Mouse (Mus musculus) monocyte, adult 5-6 weeks (primary cell): ENCODE results near the gene Slc16a12. TPM values are rescaled to one million over a fixed set of nuclear protein-coding genes. Genes with fewer than 3 reads are reported as not detected.
"Not testable (repeated sequence)": the region's sequence is repeated elsewhere in the genome, so short reads cannot be mapped to it uniquely, and the experiment has no call there.

Experiments used
- ATAC-seq: fragments of 153-309, 156-312 bp; replicated peaks from 2 replicates; pipeline ENCODE4 v1.8.0; 2017; ENCODE audit warnings: mild to moderate bottlenecking; ENCODE audit not compliant: low TSS enrichment, insufficient number of reproducible peaks, severe bottlenecking, poor library complexity, low FRiP score
- total RNA-seq: library from RNA; stranded (forward); fragments of 200-1000, 200-491, 200-594 nt; gene quantifications from 3 replicates; pipeline ENCODE4 v1.2.3, GENCODE M21; 2017

The Slc16a12 gene
- 0.43 TPM in 1 of 3 replicates, not detected in the others for total RNA-seq

DNA sequence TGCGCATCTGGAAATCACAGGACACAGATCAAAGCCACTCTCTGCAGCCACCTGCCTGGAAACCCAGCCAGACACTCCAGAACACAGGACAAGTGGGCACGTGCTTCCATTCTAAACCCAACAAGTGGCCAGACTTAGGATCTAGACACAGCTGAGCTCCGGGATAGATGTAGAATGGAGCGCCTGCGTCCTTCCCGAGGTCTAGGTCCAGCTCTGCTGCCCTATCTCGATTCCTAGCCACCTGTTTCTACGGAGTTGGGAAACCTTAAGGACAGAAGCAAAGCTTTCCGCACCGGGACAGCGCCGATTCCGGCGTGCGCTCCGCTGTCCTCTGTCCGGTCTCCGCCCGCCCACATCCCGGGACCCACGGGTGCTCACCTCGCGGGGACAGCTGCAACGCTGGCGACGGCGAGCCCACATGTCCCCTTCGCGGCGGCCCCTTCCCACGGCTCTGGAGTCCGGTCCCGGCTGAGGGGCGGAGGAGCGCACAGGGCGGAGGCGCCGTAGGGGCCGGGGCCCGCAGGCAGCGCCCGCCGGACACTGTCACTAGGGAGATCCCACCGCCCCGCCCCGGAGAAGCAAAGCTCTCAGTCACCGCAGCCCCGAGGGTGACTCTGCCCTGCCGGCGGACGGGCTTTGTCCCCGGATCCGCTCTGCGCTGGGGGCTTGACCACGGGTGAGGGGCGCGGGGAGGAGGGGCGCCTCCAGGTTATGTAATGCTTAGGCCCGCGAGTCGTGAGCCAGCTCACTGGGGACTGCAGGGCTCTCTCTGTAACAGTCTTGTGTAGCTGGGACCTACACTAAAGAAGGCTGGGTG lies at the start of gene Slc16a12:
Slc16a12 (minus strand) TSS at position 602 of the 817 bp plus-strand sequence.
- ATAC-seq, result no peak

DNA sequence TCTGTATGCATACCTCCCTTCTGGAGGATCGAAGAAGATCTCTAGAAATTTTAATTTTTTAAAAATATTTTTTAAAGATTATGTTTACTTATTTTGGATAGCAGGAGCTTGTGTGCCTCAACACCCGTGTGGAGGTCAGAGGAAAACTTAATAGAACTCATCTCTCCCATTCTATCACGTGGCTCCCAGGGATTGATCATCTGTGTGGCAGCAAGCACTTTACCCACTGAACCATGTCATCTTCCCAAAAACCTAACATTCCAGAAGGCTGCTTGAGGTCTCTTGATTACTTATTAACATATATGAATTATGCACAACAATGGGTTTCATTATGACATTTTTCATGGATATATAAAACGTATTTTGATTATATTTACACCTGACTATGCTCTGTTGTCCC lies 49.3 kb upstream of the Slc16a12 start:
- ATAC-seq, result no peak

DNA sequence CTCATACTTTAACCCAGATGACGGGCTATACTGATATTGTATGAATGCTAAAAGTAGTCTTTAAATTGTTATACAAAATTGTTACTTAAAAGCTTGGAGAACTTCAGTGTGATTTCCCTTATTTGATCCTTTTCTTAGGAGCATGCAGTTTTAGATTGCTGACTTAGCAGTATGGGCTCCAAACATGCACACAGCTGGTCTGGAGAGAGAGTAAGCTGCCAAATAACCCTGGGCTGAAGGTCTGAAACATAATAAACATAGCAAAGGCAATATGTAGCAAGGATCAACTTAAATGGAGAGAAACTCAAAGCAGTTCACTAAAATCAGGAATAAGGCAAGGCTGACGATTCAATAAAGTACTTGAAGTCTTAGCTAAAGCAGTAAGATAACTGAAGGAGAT lies 35.4 kb upstream of the Slc16a12 start:
- ATAC-seq, result no peak

DNA sequence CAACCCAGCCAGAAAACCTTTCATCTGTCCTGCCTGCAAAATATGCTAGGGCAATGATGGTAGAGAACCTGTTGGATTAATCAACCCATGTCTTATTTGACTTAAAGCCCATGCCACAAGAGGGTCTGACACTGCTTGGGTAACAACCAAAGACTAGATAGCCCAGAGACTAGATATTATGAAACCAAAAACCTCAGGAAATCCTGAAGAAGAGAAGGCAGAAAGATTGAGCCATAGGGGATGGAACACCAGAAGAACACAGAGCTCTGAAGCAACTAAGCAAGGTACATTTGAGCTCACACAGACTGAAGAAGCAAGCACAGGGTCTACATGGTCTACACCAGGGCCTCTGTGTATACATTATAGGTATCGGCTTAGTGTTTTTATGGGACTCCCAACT lies 31.9 kb upstream of the Slc16a12 start:
- ATAC-seq, result no peak

DNA sequence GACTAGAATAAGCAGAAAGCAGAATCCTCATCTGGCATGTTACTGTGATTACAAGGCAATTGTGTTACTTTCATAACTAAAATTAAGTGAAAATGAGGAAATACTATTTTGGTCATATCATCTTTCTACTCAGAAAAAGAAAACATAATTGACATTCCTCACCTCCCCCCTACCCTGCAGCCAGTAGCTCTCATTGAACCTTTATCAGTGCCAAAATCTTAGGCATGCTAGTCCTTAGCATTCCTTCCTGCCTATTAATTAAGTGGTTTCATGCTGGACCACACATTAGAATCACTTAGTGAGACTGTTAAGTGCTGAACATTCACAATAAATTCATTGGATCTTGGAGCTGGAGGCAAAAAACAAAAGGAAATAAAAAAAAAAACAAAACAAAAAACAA lies 31.0 kb upstream of the Slc16a12 start:
- ATAC-seq, result no peak

DNA sequence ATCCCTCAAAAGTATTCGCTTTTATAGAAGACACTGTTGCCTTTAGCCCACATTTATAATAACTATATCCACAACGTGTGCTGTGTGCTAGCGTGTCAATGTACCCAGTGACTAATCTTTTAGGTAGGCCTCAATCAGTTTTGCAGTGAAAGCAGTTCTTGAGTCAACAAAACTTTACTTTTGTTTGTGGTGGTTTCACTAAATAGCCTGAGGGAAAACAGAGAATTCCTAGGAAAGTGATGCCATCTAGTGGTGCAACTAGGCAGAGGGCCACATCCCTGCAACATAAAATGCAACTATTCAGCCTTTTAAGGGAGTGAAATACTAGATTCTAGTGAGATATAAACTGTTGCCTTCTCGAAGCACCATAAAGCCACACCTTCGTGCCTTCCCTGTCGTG lies 25.7 kb upstream of the Slc16a12 start:
- no peak for ATAC-seq

DNA sequence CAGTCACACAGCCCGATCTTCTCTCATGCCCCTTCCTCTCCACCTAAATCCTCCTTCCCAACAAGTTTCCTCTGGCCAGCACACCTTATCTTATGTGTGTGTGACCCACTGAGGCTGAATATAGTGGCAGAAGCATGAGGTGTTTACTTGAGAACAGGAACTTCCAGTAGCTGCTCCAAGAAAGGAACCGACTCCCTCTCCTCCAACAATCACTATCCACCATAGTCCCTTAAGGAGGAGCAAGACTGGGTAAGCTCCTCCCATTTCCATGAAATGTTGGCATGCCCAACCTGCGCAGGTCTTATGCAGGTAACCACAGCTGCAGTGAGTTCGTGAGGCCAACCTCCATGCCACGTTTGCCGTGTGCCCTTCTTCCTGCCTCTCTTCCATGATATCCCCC lies 23.7 kb upstream of the Slc16a12 start:
- ATAC-seq, result no peak

DNA sequence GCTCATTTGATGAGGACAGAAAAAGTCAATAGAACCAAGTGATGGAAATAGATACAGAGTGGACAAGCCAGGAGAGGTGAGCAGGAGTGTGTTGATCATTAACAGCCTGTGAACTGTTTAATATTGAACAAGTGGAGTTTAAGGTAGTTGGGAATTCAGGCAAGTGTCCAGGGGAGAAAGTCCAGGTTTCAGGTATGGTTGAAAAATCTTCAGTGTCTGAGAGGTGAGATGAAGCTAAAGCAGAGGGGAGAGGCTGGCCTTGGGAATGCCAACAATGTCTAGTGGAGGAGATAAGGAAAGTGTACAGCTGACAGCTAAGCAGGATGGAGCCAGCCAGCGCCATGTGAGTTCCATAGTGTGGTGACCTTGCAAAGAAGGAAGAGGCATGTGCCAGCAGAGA lies 11.7 kb upstream of the Slc16a12 start:
- ATAC-seq, result no peak

DNA sequence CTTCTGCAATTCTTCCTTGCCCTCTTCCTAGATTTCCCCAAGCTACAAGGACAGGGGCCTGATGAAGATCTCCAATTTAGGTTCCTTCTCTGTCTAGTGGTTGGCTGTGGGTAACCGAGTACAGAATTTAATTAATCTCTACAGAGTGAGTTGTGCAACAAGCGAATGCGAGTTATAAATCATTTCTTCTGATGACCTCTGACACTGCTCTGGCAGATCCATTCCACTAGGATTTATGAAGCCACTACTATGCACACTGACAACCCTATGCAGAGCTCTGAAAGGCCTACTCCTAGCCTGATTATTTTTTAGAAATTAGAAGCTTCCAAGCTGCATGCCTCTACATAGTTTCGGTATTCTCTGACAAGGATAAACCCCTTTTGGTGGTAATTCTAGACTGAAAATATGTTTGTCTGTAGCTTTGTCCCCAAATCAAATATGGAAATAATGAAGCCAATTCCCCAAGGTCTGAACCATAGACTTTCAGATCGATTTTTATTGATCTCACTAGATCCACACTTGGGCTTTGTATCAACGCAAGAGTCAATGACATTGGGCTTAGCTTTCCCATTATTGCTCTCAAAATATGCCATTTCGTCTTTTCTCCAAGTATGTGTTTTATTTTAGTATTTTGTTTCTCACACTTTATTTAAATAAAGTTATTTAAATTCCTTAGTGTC lies 9.6 kb upstream of the Slc16a12 start:
- ATAC-seq, result no peak

DNA sequence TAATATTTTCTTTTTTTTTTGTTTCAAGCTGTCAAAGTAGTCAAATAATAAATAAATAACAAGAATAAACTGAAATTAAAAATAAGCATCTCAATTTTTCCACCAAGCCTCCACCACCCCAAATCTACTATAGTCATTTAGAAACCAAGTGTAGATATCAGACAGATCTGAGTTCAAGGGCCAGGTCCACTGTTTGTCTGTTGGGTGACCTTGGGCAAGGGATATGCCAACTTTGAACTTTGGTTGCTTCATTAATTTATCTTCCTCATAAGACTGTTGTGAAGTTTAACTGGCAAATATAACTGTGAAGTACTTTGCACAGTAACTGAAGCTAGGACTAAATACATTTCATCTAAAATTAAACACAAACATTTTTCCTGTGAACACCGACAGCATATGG lies 8.6 kb upstream of the Slc16a12 start:
- ATAC-seq, result no peak

DNA sequence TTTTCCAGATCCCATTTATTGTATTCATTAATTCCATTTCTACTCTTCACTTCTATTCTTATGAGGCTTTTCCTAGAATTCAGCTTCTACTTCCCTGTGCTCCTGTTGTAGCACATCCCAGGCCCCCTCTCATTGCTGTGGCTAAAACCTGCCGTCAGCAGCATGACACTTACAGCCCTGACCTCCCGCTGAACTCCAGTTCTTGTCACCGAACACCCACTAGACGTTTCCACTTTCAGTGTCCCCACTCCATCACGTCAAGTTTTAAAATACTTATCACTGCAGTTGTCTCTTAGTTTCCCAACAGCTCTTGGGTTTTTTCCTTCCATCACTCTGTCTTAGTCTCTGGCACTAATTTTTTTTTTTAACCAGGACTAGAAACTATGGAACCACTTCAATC lies 6.2 kb upstream of the Slc16a12 start:
- ATAC-seq, result no peak

DNA sequence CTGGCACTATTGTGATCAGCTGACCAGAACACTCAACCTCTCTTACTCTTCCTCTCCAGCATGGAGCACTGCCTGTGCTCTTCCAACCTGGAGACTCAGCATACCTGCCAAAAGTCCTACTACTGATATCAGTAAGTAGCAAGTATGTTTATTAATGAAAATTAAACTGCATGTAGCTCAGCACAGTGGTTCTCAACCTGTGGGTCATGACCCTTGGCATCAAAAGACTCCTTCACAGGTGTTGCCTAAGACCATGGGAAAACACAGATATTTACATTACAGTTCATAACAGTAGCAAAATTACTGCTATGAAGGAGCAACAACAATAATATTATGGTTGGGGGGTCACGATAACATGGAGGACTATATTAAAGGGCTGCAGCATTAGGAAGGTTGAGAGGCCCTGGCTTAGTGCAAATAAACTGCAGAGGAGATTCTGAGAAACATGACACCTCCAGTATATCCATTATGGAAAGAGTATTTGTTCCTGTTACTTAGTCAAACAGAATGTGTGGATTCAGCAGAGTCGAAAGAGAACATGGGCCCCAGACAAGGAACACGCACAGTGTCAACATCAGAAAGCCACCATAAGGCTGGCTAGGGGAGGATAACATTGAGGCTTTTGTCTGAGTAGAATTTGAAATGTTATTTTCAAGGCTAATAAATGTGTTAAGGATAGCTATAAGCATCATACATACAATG lies 5.5 kb upstream of the Slc16a12 start:
- ATAC-seq, result no peak

DNA sequence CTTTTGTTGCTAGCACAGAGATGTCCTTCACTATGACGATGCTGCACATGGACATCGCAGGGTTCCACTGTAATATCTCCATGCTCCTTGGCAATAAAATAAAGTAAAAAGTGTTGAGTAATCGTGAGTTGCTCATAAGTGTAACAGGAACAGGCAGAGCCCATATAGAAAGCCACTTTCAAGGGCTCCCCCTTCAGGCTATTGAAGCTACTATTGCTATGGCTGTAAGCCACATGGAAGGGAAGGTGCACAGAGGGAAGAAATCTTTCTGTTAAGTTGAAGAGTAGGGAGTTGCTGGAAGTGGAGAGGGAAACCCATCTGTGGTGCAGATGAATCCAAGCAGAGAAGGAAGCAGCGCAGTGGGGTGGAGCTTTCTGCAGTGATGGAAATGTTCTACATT lies 4.1 kb upstream of the Slc16a12 start:
- ATAC-seq, result no peak

DNA sequence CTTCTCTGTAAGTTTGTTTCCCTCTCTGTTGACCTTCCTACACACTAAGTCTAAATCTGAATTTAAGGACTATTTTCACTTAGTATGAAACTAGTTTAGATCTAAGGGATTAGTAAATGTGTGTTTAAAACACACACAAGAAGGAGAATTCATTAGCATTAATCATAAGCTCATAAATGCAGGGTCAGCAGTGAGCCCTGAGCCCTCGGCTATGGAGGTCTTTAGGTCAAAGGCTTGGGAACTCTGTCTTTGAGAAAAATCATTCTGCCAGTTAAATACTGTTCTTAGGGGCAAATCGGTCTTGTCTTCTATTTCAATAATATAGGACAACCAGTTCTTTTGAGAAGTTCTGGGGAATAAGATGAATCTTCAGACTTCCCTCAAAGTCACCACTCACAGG lies 1.9 kb upstream of the Slc16a12 start:
- ATAC-seq, result no peak

DNA sequence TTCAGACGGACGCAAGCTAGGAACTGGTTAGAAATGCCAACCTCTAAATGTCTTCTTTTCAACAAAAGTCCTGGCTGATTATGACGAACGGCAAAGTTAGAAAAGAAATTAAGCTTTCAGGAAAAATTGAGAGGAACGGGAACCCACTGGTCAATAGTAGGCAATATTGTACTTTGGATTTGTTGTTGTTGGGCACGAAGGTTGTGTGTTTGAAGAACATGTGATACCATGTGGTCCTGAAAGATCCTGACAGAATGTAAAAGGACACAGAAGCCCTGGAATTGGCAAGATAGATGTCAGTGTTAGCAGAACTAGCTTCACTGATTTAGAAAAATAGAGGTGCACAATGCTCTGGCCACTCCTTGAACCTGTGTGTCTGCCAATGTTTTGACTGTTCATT lies 880 bp upstream of the Slc16a12 start:
- not testable (repeated sequence) for ATAC-seq

DNA sequence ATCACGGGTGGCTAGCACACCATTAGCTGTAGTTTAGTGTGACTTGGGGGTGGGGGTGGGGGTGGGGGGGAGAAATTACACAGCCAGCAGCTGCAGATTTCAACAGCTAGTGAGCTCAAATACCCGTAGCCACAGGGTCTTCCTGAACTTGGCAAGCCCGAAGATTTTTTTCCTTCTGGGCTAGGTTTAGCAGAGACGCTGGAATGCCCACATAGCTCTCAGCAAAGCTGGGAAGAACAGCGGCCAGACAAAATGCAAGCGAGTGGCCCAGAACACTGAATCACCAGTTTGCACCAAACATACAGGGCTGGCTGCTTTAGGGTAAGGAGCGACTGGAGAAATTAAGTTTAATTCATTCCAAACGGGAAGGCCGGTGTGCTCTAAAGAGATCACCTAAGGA lies 888 bp downstream of the Slc16a12 start:
- ATAC-seq, result no peak

DNA sequence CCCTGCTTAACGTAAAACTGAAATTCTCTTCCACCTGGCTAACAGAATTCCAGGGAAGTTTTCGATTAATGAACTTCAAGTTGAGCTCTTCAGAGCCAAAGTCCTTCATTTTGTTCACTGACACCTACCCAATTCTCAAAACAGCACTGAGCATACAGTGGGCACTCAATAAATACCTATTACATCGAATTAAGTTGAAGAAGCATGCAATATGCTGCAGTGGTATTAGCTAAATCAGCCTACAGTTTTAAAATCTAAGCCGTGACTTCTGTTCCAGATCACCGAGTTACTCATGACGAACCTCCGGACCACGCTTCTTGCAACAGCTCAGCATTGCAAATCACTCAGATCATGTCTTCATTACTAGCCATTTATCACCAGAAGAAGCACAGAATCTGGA lies 2.1 kb downstream of the Slc16a12 start:
- no peak for ATAC-seq

DNA sequence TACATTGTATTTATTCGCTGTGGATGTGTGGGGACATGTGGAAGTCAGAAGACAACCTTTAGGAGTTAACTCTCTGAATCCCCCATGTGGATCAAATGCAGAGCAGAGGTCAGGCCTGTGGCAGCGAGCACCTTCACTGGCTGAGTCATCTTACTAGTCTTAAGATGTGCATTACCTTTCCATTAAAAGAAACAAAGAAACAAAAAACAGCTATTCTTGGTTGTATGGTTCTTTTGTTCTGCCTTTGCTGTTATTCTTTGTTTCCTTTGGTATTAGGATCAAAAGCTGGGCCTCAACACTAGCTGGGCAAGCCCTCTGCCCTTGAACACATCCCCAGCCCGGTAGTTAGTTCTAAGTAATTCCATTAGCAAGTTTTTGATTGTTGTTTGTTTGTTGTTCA lies 9.2 kb downstream of the Slc16a12 start:
- no peak for ATAC-seq

DNA sequence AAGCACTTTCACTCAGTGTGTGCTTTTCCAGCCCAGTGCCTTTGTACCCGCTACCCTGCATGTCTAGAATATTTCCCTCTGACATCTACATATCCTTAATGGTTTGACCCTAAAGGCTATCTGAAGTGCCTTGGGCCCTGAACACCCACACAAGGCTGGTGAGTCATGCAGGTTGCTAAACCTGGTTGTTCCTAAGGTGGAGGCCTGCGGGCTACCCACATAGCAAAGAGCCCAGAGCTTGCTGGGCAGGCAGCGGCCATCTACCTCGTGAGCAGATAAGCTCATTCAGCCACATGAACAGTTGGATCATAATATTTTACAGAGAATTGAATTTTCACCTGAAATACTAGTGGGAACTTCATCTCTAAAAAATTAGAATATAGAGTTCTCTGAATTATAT lies 11.2 kb downstream of the Slc16a12 start:
- ATAC-seq, result no peak

DNA sequence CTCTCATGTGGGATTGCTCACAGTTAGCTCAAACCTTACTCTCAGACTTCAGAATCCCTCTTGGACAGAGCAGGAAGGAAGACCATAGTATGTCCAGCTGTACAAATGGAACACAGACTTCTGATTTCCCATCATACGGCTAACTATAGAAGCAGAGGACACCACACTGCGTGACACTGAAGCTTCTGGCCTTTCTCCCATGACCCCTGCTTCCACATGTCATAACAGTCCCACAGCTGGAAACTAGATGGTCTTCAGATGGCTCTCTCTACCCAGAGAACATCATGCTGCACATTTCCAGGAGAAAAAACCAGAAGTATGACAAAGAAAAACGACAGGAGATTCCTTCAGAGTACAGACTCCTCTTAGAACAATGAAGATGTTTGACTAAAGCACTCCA lies 14.1 kb downstream of the Slc16a12 start:
- ATAC-seq, result no peak
